Mouse (Mus musculus) MEL (cell line): ENCODE measurements around the gene Dnaaf5. TPM values are rescaled to one million over a fixed set of nuclear protein-coding genes. Genes with fewer than 3 reads are reported as not detected.

ENCODE experiments used
- DNase-seq: peaks from one replicate; pipeline ENCODE4 v3.0.0; 2011; ENCODE audit warnings: low read depth, low spot score
- H3K27ac ChIP-seq: 2 replicates; pipeline ENCODE4 v1.5.1; 2012; ENCODE audit warnings: low read depth, mild to moderate bottlenecking, control low read depth, low read length, moderate library complexity; ENCODE audit not compliant: control insufficient read depth
- H3K27me3 ChIP-seq, 2 experiments: fragments of 150-350 bp in 1 of 2; sonication (generic) in 1 of 2; 2 replicates each; pipeline ENCODE4 v1.6.1; 2012; ENCODE audit warnings: low read length in 2 of 2, mild to moderate bottlenecking in 2 of 2, improper control_type of control experiment in 1 of 2, moderate library complexity in 1 of 2; ENCODE audit not compliant: insufficient read depth in 2 of 2, control insufficient read depth in 1 of 2
- H3K36me3 ChIP-seq, 2 experiments: 2 replicates each; pipeline ENCODE4 v1.6.1; 2012 to 2014; ENCODE audit warnings: low read length in 2 of 2, improper control_type of control experiment in 1 of 2, inconsistent platforms in 1 of 2, mild to moderate bottlenecking in 1 of 2; ENCODE audit not compliant: insufficient read depth in 2 of 2, control insufficient read depth in 1 of 2
- H3K4me1 ChIP-seq, 2 experiments: fragments of 150-350 bp in 1 of 2; sonication (generic) in 1 of 2; 2 replicates each; pipeline ENCODE4 v1.6.1; 2012; ENCODE audit warnings: low read length in 2 of 2, improper control_type of control experiment in 1 of 2, mild to moderate bottlenecking in 1 of 2; ENCODE audit not compliant: insufficient read depth in 2 of 2, control insufficient read depth in 1 of 2
- H3K4me3 ChIP-seq, 2 experiments: fragments of 150-350 bp in 1 of 2; sonication (generic) in 1 of 2; 2 replicates each; pipeline ENCODE4 v1.5.1; 2012; ENCODE audit warnings: low read depth in 2 of 2, low read length in 2 of 2, mild to moderate bottlenecking in 2 of 2, moderate library complexity in 2 of 2, control low read depth in 1 of 2, improper control_type of control experiment in 1 of 2; ENCODE audit not compliant: control insufficient read depth in 1 of 2, insufficient read depth in 1 of 2
- H3K79me2 ChIP-seq: 2 replicates; pipeline ENCODE4 v1.6.1; 2012; ENCODE audit warnings: mild to moderate bottlenecking, low read length, moderate library complexity; ENCODE audit not compliant: control insufficient read depth, poor library complexity, insufficient read depth
- H3K9ac ChIP-seq: 2 replicates; pipeline ENCODE4 v1.6.1; 2012; ENCODE audit warnings: low read depth, mild to moderate bottlenecking, control low read depth, low read length, moderate library complexity; ENCODE audit not compliant: control insufficient read depth, poor library complexity, severe bottlenecking
- H3K9me3 ChIP-seq: fragments of 150-350 bp; sonication (generic); replicated peaks from 2 replicates; pipeline ENCODE4 v1.6.1; 2012; ENCODE audit warnings: mild to moderate bottlenecking, low read length, improper control_type of control experiment, moderate library complexity; ENCODE audit not compliant: insufficient read depth
- E2F4 ChIP-seq: IDR thresholded peaks from 2 replicates; pipeline ENCODE4 v1.6.1; 2011; ENCODE audit warnings: low read depth, low read length, improper control_type of control experiment, borderline replicate concordance
- ELF1 ChIP-seq: IDR thresholded peaks from 2 replicates; pipeline ENCODE4 v1.6.1; 2014; ENCODE audit warnings: low read depth, mild to moderate bottlenecking, inconsistent platforms, low read length, improper control_type of control experiment, moderate library complexity
- EP300 ChIP-seq, 2 experiments: IDR thresholded peaks; 2 replicates each; pipeline ENCODE4 v1.6.1; 2011; ENCODE audit warnings: improper control_type of control experiment in 2 of 2, low read length in 2 of 2, low read depth in 1 of 2, mild to moderate bottlenecking in 1 of 2
- GATA1 ChIP-seq: IDR thresholded peaks from 2 replicates; pipeline ENCODE4 v1.6.1; 2011; ENCODE audit warnings: low read depth, low read length, improper control_type of control experiment
- JUND ChIP-seq: IDR thresholded peaks from 2 replicates; pipeline ENCODE4 v1.6.1; 2011; ENCODE audit warnings: low read depth, mild to moderate bottlenecking, improper control_type of control experiment, low read length
- KAT2A ChIP-seq: conservative IDR thresholded peaks from 2 replicates; pipeline ENCODE4 v1.6.1; 2012; ENCODE audit warnings: low read depth, low read length, improper control_type of control experiment, inconsistent platforms
- MAZ ChIP-seq: IDR thresholded peaks from 2 replicates; pipeline ENCODE4 v1.6.1; 2012; ENCODE audit warnings: low read depth, mild to moderate bottlenecking, inconsistent platforms, low read length, improper control_type of control experiment
- MEF2A ChIP-seq: IDR thresholded peaks from 2 replicates; pipeline ENCODE4 v1.6.1; 2014; ENCODE audit warnings: low read depth, mild to moderate bottlenecking, inconsistent platforms, low read length, improper control_type of control experiment; ENCODE audit not compliant: poor library complexity, insufficient replicate concordance, severe bottlenecking; ENCODE audit errors: extremely low read depth
- POLR2AphosphoS2 ChIP-seq: IDR thresholded peaks from 2 replicates; pipeline ENCODE4 v1.6.1; 2011; ENCODE audit warnings: low read length, improper control_type of control experiment
- SMC3 ChIP-seq: IDR thresholded peaks from 2 replicates; pipeline ENCODE4 v1.6.1; 2011; ENCODE audit warnings: low read depth, low read length, improper control_type of control experiment
- TAL1 ChIP-seq: IDR thresholded peaks from 2 replicates; pipeline ENCODE4 v1.6.1; 2012; ENCODE audit warnings: mild to moderate bottlenecking, inconsistent platforms, low read length, moderate library complexity, mixed read lengths
- USF2 ChIP-seq, 2 experiments: IDR thresholded peaks; 2 replicates each; pipeline ENCODE4 v1.6.1; 2011 to 2012; ENCODE audit warnings: improper control_type of control experiment in 2 of 2, low read length in 2 of 2, borderline replicate concordance in 1 of 2, inconsistent platforms in 1 of 2, low read depth in 1 of 2, mild to moderate bottlenecking in 1 of 2; ENCODE audit not compliant: insufficient read depth in 1 of 2
- ZNF384 ChIP-seq: IDR thresholded peaks from 2 replicates; pipeline ENCODE4 v1.6.1; 2012; ENCODE audit warnings: low read depth, mild to moderate bottlenecking, inconsistent platforms, low read length, improper control_type of control experiment
- polyA plus RNA-seq, 2 experiments: library from polyadenylated mRNA; stranded (reverse) in 1 of 2; unstranded in 1 of 2; fragments of >175 nt in 1 of 2; fragments of >200 nt in 1 of 2; gene quantifications; 2 replicates each; pipeline versions ENCODE4 v1.2.1 to v1.2.4; 2012; ENCODE audit warnings: low replicate concordance in 2 of 2, low read depth in 1 of 2; ENCODE audit not compliant: insufficient read length in 2 of 2, insufficient read depth in 1 of 2, missing spikeins in 1 of 2
- total RNA-seq: library from RNA; depleted of rRNA; stranded (reverse); fragments of 300-350 nt; gene quantifications from 2 replicates; pipeline ENCODE4 v1.2.3, GENCODE M21; 2012

The Dnaaf5 gene
- total and polyA plus RNA-seq, 3 experiments: 20.1 to 35.4 TPM; not detected in 1

DNA sequence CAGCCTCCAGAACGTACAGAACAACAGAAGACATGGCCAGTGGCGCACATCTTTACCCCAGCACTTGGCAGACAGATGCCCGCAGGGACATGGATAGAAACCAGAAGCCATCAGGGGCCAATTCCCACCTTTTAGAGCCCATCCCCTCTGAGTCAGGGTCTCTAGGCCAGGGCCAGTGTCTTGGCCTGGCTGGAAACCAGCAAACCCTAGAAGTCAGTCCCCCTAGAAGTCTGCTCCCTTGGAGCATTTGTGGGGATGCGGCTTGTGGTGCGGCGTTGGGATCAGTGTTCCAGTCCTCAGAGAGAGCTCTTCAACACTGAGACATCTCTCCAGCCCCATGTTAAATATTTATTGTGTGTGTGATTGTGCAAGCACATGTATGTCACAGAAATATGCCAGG lies 12.8 kb upstream of the Dnaaf5 start:
- H3K9ac ChIP-seq: no peak overlapping the region
- DNase-seq: no peak
- H3K9me3 ChIP-seq: no peaks in the 10 kb centered on the region
- H3K79me2 ChIP-seq: no peaks in the 10 kb centered on the region
- no peak overlapping the region for H3K4me3 ChIP-seq
- H3K27ac ChIP-seq: no peak overlapping the region
- H3K27me3 ChIP-seq: no peaks in the 10 kb centered on the region; a peak in 1 of 4 replicates
- no peaks in the 10 kb centered on the region for H3K4me1 ChIP-seq
- no peaks in the 10 kb centered on the region for H3K36me3 ChIP-seq
- TF ChIP-seq GATA1 (no peak), MEF2A (no peak), ZNF384 (no peak), E2F4 (no peak), ELF1 (no peak), MAZ (no peak), JUND (no peak), USF2 (IDR thresholded peaks at IDR 0.05; ENCODE audit: borderline replicate concordance in 1 of 2, insufficient read depth in 1 of 2, low read depth in 1 of 2, low read length in 2 of 2) (no peak), KAT2A (no peak), SMC3 (no peak), TAL1 (no peak)

DNA sequence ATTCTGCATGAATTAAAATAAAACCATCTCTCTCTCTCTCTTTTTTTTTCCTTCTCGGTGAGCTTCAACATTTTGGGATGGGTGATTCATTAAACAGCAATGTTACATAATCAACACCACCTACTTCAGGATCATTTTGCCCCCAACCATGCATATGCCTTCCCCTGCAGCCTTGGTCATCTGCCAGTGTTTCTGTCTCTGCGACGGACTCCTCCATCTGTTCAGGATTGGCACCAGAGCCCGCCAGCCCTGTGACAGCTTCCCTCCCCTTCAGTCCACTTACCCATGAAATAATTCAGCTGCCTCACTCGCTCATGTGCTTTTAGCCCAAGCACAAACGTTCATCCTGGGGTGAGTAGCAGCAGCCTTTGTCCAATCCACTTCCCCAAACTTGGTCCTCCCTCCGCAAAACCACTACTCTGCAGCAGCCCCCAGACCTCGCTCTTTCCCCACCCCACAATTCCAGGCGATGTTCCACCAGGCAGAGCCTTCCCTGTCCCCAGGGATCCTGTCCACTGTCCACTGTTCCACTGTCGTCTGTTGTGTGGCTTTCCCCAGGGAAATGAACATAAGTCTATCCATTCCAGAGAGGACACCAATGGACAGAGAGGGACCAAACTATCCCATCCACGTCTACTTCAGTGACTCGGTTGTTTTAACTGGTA lies 11.6 kb upstream of the Dnaaf5 start:
- Histone ChIP-seq H3K79me2 (no peaks in the 10 kb centered on the region), H3K36me3 (no peaks in the 10 kb centered on the region), H3K4me1 (no peaks in the 10 kb centered on the region), H3K4me3 (no peak overlapping the region), H3K27ac (no peak overlapping the region), H3K9ac (no peak overlapping the region), H3K9me3 (no peaks in the 10 kb centered on the region), H3K27me3 (no peaks in the 10 kb centered on the region; a peak in 1 of 4 replicates)
- no peak for DNase-seq
- no peak for TF ChIP-seq EP300 (IDR thresholded peaks at IDR 0.05; ENCODE audit: low read depth in 1 of 2, low read length in 2 of 2)

DNA sequence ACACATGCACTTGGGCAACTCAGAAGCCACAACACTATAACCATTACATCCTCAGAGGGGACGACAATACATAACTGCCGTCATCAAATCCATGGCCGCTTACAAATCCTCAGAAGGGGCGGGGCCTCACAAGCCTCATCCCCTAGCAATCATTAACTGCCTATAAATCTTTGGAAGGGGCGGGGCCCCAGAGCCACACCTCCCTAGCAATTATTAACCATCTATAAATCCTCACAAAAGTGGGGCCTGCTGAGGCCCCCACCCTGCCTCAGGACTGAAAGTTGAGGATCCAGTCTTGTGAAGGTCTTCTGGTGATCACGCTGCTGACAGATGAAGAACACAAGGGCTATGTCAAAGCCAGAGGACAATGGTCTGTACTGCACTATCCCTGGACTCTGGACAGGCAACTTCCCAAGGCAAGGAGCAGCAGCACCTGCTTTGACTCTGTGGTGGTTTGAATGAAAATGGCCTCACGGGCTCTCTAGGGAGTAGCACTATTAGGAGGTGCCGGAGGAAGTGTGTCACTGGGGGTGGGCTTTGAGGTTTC lies 11.0 kb upstream of the Dnaaf5 start:
- TF ChIP-seq EP300 (IDR thresholded peaks at IDR 0.05; ENCODE audit: low read depth in 1 of 2, low read length in 2 of 2) (no peak), POLR2AphosphoS2 (no peak)
- TF ChIP-seq, all 39 proteins: peak for 0

More for the DNA sequence above, 11.0 kb upstream of the Dnaaf5 start:
- no peaks in the 10 kb centered on the region for H3K36me3 ChIP-seq
- no peak for DNase-seq
- no peaks in the 10 kb centered on the region; a peak in 1 of 4 replicates for H3K27me3 ChIP-seq
- no peak overlapping the region for H3K27ac ChIP-seq
- no peak overlapping the region for H3K9ac ChIP-seq
- H3K9me3 ChIP-seq: no peaks in the 10 kb centered on the region
- H3K4me1 ChIP-seq: no peaks in the 10 kb centered on the region
- H3K4me3 ChIP-seq: no peak overlapping the region
- no peaks in the 10 kb centered on the region for H3K79me2 ChIP-seq
